Mouse (Mus musculus) CH12.LX (cell line): ENCODE data around the gene Gp9. TPM values are rescaled to one million over a fixed set of nuclear protein-coding genes. Genes with fewer than 3 reads are reported as not detected.
A peak's percentile ranks its signal among the peaks of the same experiment; 100 is the strongest.

ENCODE experiments used
- DNase-seq: peaks from one replicate; pipeline ENCODE4 v3.0.0-alpha.2; 2013; ENCODE audit errors: extremely low read depth
- H3K27ac ChIP-seq: 2 replicates; pipeline ENCODE4 v1.5.1; 2012; ENCODE audit warnings: low read depth, mild to moderate bottlenecking, control low read depth, moderate library complexity; ENCODE audit not compliant: insufficient read depth
- H3K27me3 ChIP-seq: replicated peaks from 2 replicates; pipeline ENCODE3; 2012; ENCODE audit warnings: inconsistent platforms
- H3K36me3 ChIP-seq, 2 experiments: replicated peaks in 1 of 2; 2 replicates each; pipeline versions ENCODE3 to v1.6.1; 2012; ENCODE audit warnings: inconsistent platforms in 1 of 2, low read length in 1 of 2, mild to moderate bottlenecking in 1 of 2, mixed read lengths in 1 of 2, moderate library complexity in 1 of 2; ENCODE audit not compliant: control insufficient read depth in 1 of 2, insufficient read depth in 1 of 2
- H3K4me1 ChIP-seq, 2 experiments: 2 replicates each; pipeline ENCODE4 v1.6.1; 2012; ENCODE audit warnings: inconsistent platforms in 1 of 2, moderate library complexity in 1 of 2; ENCODE audit not compliant: insufficient read depth in 2 of 2, control insufficient read depth in 1 of 2
- H3K4me2 ChIP-seq: 2 replicates; pipeline ENCODE4 v1.6.1; 2012; ENCODE audit warnings: low read depth, mild to moderate bottlenecking, control low read depth; ENCODE audit not compliant: poor library complexity, insufficient read depth, severe bottlenecking
- H3K4me3 ChIP-seq, 3 experiments: fragments of 150-350 bp in 1 of 3; sonication (generic) in 1 of 3; replicated peaks in 1 of 3; 2 replicates each; pipeline versions ENCODE3 to v1.5.1; 2011 to 2012; ENCODE audit warnings: low read depth in 2 of 3, low read length in 2 of 3, mild to moderate bottlenecking in 2 of 3, moderate library complexity in 2 of 3, control low read depth in 1 of 3, improper control_type of control experiment in 1 of 3, inconsistent platforms in 1 of 3, mixed read lengths in 1 of 3; ENCODE audit not compliant: poor library complexity in 1 of 3
- H3K79me2 ChIP-seq: replicated peaks from 2 replicates; pipeline ENCODE4 v1.6.1; 2012; ENCODE audit warnings: mild to moderate bottlenecking, moderate library complexity; ENCODE audit not compliant: control insufficient read depth, poor library complexity, insufficient read depth, severe bottlenecking; ENCODE audit errors: extremely low read depth
- H3K9ac ChIP-seq: 2 replicates; pipeline ENCODE4 v1.6.1; 2012; ENCODE audit warnings: low read depth, mild to moderate bottlenecking, control low read depth, moderate library complexity; ENCODE audit not compliant: insufficient read depth
- H3K9me3 ChIP-seq: replicated peaks from 2 replicates; pipeline ENCODE3; 2012; ENCODE audit warnings: low read length, inconsistent platforms, mixed read lengths
- CTCF ChIP-seq, 2 experiments: IDR thresholded peaks in 1 of 2; conservative IDR thresholded peaks in 1 of 2; 2 replicates each; pipeline ENCODE4 v1.5.1; 2011 to 2012; ENCODE audit warnings: low read depth in 2 of 2, low read length in 2 of 2, improper control_type of control experiment in 1 of 2, inconsistent platforms in 1 of 2, mild to moderate bottlenecking in 1 of 2, moderate library complexity in 1 of 2
- E2F4 ChIP-seq: IDR thresholded peaks from 2 replicates; pipeline ENCODE4 v1.6.1; 2011; ENCODE audit warnings: low read depth, low read length, improper control_type of control experiment; ENCODE audit not compliant: insufficient replicate concordance
- ELF1 ChIP-seq: IDR thresholded peaks from 2 replicates; pipeline ENCODE4 v1.6.1; 2014; ENCODE audit warnings: low read depth, mild to moderate bottlenecking, inconsistent platforms, low read length, improper control_type of control experiment
- ETS1 ChIP-seq: conservative IDR thresholded peaks from 2 replicates; pipeline ENCODE4 v1.6.1; 2012; ENCODE audit warnings: low read depth, mild to moderate bottlenecking, inconsistent platforms, low read length, improper control_type of control experiment, moderate library complexity
- GABPA ChIP-seq: IDR thresholded peaks from 2 replicates; pipeline ENCODE4 v1.6.1; 2012; ENCODE audit warnings: low read depth, low read length, improper control_type of control experiment, inconsistent platforms; ENCODE audit not compliant: insufficient replicate concordance
- HCFC1 ChIP-seq: IDR thresholded peaks from 2 replicates; pipeline ENCODE4 v1.6.1; 2012; ENCODE audit warnings: low read depth, mild to moderate bottlenecking, inconsistent platforms, low read length, improper control_type of control experiment
- IRF4 ChIP-seq: IDR thresholded peaks from 2 replicates; pipeline ENCODE4 v1.6.1; 2014; ENCODE audit warnings: low read depth, mild to moderate bottlenecking, inconsistent platforms, low read length, improper control_type of control experiment
- JUN ChIP-seq: IDR thresholded peaks from 2 replicates; pipeline ENCODE4 v1.6.1; 2011; ENCODE audit warnings: low read depth, mild to moderate bottlenecking, low read length, improper control_type of control experiment, moderate library complexity; ENCODE audit not compliant: insufficient read depth
- JUND ChIP-seq: conservative IDR thresholded peaks from 2 replicates; pipeline ENCODE4 v1.6.1; 2011; ENCODE audit warnings: low read depth, low read length, improper control_type of control experiment
- KAT2A ChIP-seq: IDR thresholded peaks from 2 replicates; pipeline ENCODE4 v1.6.1; 2012; ENCODE audit warnings: low read length, improper control_type of control experiment, inconsistent platforms; ENCODE audit not compliant: insufficient replicate concordance
- MAFK ChIP-seq: IDR thresholded peaks from 2 replicates; pipeline ENCODE4 v1.6.1; 2011; ENCODE audit warnings: low read length, improper control_type of control experiment; ENCODE audit not compliant: insufficient replicate concordance
- MAX ChIP-seq: IDR thresholded peaks from 2 replicates; pipeline ENCODE4 v1.6.1; 2011; ENCODE audit warnings: low read length, improper control_type of control experiment
- MAZ ChIP-seq: IDR thresholded peaks from 2 replicates; pipeline ENCODE4 v1.6.1; 2012; ENCODE audit warnings: low read depth, mild to moderate bottlenecking, inconsistent platforms, low read length, improper control_type of control experiment, moderate library complexity
- MEF2A ChIP-seq: IDR thresholded peaks from 2 replicates; pipeline ENCODE4 v1.6.1; 2014; ENCODE audit warnings: low read depth, mild to moderate bottlenecking, inconsistent platforms, low read length, improper control_type of control experiment, borderline replicate concordance
- MXI1 ChIP-seq: IDR thresholded peaks from 2 replicates; pipeline ENCODE4 v1.6.1; 2011; ENCODE audit warnings: mild to moderate bottlenecking, low read depth, low read length, improper control_type of control experiment
- MYC ChIP-seq: IDR thresholded peaks from 2 replicates; pipeline ENCODE4 v1.6.1; 2011; ENCODE audit warnings: low read depth, mild to moderate bottlenecking, improper control_type of control experiment, low read length
- NELFE ChIP-seq: IDR thresholded peaks from 2 replicates; pipeline ENCODE4 v1.6.1; 2011; ENCODE audit warnings: low read depth, low read length, improper control_type of control experiment
- PAX5 ChIP-seq: IDR thresholded peaks from 2 replicates; pipeline ENCODE4 v1.6.1; 2012; ENCODE audit warnings: low read length, inconsistent platforms, mixed read lengths
- POLR2AphosphoS2 ChIP-seq: IDR thresholded peaks from 2 replicates; pipeline ENCODE4 v1.6.1; 2011; ENCODE audit warnings: low read depth, low read length, improper control_type of control experiment
- SIN3A ChIP-seq: IDR thresholded peaks from 2 replicates; pipeline ENCODE4 v1.6.1; 2012; ENCODE audit warnings: low read length, improper control_type of control experiment, inconsistent platforms
- SMC3 ChIP-seq: IDR thresholded peaks from 2 replicates; pipeline ENCODE4 v1.6.1; 2011; ENCODE audit warnings: low read depth, low read length, improper control_type of control experiment
- UBTF ChIP-seq: IDR thresholded peaks from 2 replicates; pipeline ENCODE4 v1.6.1; 2012; ENCODE audit warnings: low read depth, mild to moderate bottlenecking, inconsistent platforms, low read length, improper control_type of control experiment, moderate library complexity
- ZC3H11A ChIP-seq: IDR thresholded peaks from 2 replicates; pipeline ENCODE4 v1.6.1; 2012; ENCODE audit warnings: low read depth, mild to moderate bottlenecking, inconsistent platforms, low read length, improper control_type of control experiment
- ZKSCAN1 ChIP-seq: IDR thresholded peaks from 2 replicates; pipeline ENCODE4 v1.6.1; 2012; ENCODE audit warnings: low read depth, inconsistent platforms, low read length, improper control_type of control experiment, borderline replicate concordance
- dilution Hi-C: fragments of 300-500 bp; cut with MboI; formaldehyde crosslinking; loops from 2 replicates; pipeline ENCODE4 v1.14.3; 2020; ENCODE audit warnings: low sequenced_read_pairs; ENCODE audit not compliant: extremely low pct_unique_long_range_greater_than_20kb, extremely low pct_ligation_motif_present
- in situ Hi-C: fragments of 300-500 bp; cut with MboI; formaldehyde crosslinking; loops from 3 replicates; pipeline ENCODE4 v1.14.3; 2019; ENCODE audit warnings: low sequenced_read_pairs, low pct_ligation_motif_present, low pct_unique_long_range_greater_than_20kb, mixed read lengths
- polyA plus RNA-seq: library from polyadenylated mRNA; unstranded; fragments of >175 nt; gene quantifications from 2 replicates; pipeline ENCODE4 v1.2.1, GENCODE M21; 2012; ENCODE audit warnings: low read depth; ENCODE audit not compliant: insufficient read length
- total RNA-seq, 2 experiments: library from RNA; depleted of rRNA; stranded (reverse); fragments of 300-350 nt in 1 of 2; fragments of >200 nt in 1 of 2; gene quantifications; 2 replicates each; pipeline ENCODE4 v1.2.3; 2012 to 2014

Gp9 gene
- total and polyA plus RNA-seq, 3 experiments, result not detected

DNA sequence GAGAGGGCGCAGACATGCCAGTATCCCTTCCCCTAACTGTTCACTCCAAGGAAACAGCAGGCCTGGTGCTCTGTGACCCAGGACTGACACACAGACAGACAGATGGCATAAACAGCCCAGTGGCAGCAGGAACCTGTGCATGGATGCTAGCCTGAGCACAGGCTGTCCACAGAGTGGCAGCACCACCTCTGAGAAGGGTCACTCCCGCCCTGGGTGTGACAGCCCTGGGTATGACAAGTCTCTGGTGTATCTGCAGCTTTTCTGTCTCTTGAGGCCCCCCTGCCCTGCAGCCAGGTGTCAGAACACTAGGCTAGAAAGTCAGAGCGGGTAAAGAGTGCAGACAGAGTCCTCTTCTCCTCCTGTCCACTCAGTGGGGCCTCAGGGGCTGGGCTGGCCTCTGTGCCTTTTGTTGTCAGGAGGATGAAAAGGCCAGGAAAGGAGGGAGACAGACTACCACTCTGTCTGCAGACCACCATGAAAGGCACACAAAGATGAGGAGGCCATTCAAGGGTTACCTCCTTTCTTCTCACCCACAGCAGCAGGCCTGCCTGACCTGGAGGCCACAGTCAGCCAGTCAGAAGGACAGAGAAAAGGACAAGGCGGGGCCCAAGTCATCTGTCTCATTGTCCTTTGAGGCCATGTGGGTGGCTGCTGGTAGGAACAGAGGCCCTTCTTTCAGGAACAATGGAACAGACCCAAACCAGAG is 39.8 kb upstream of the Gp9 start:
- H3K27ac ChIP-seq, result no peak overlapping the region
- DNase-seq, result no peak
- no peaks in the 10 kb centered on the region for H3K79me2 ChIP-seq
- H3K27me3 ChIP-seq, result no peaks in the 10 kb centered on the region
- in situ Hi-C loops (no loop called here), dilution Hi-C loops (no loop called here)
- H3K4me2 ChIP-seq, result no peak overlapping the region
- no peaks in the 10 kb centered on the region for H3K9me3 ChIP-seq
- H3K9ac ChIP-seq, result no peak overlapping the region
- no peak overlapping the region for H3K4me3 ChIP-seq
- TF ChIP-seq CTCF (conservative IDR thresholded peaks at IDR 0.05 in 1 of 2, IDR thresholded peaks at IDR 0.05 in 1 of 2; ENCODE audit: low read depth in 2 of 2, low read length in 2 of 2) (peak in 1 of 2 experiments; percentile 34; a peak in 2 of 4 replicates), SMC3 (0 out of 2 replicates have a peak, but pooled peaks have one; percentile 15), POLR2AphosphoS2 (no peak), IRF4 (no peak), JUND (no peak), MAFK (no peak), HCFC1 (no peak)
- H3K36me3 ChIP-seq, result no peaks in the 10 kb centered on the region
- peaks cover 13 to 19% of the 10 kb centered on the region in 2 experiments for H3K4me1 ChIP-seq

DNA sequence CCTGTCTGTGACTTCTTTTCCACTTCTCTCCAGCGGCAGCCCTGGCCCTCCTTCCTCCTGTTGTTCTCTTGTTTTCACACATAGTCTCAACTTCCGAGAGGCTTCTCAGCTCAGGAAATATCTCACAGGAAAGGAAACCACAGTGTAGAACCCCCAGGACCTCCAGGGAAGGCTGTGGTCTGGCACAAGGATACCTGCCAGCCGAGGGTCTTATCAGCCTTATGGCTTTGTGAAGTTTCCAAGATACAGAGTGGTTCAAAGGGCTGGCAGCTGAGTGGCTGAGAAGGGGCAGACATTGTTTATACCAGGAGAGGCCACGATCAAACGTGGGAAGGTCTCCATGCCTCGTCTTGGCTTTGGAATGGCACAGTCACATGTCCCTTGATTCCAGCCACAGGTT is 38.0 kb upstream of the Gp9 start:
- no peak for DNase-seq
- dilution Hi-C loops, result no loop called here
- H3K9ac ChIP-seq, result no peak overlapping the region
- in situ Hi-C loops, result no loop called here
- H3K4me2 ChIP-seq, result no peak overlapping the region
- H3K4me1 ChIP-seq, result peaks cover 19 to 28% of the 10 kb centered on the region in 2 experiments
- H3K9me3 ChIP-seq, result no peaks in the 10 kb centered on the region
- H3K27ac ChIP-seq, result no peak overlapping the region
- no peak overlapping the region for H3K4me3 ChIP-seq
- H3K36me3 ChIP-seq, result no peaks in the 10 kb centered on the region
- no peaks in the 10 kb centered on the region for H3K79me2 ChIP-seq
- no peaks in the 10 kb centered on the region for H3K27me3 ChIP-seq
- TF ChIP-seq ELF1 (no peak), UBTF (no peak), GABPA (no peak), MXI1 (no peak), MYC (no peak), JUN (no peak), MAZ (no peak), MAX (no peak), SMC3 (no peak), NELFE (no peak), ZC3H11A (no peak), ZKSCAN1 (no peak), MEF2A (no peak), SIN3A (no peak), E2F4 (no peak), PAX5 (no peak), KAT2A (no peak), ETS1 (no peak)
